Mouse (Mus musculus): ENCODE results near the gene Crybb1. TPM values are rescaled to one million over a fixed set of nuclear protein-coding genes. Genes with fewer than 3 reads are reported as not detected.
A peak's percentile ranks its signal among the peaks of the same experiment; 100 is the strongest.

The Crybb1 gene
- 1 to 10 TPM; 7.7 to 9.9 TPM for total RNA-seq (2021)

- intact Hi-C loops (cut with DNase I): no loop called here
- DNase-seq (ENCODE audit: low spot score in 2 of 2): peak; percentile 51 to 77
Measured at GRCm38 (mm10) chr5:112255426-112255825, at the start of gene Crybb1. Crybb1 (plus strand) TSS chr5:112255815.

- no peak for DNase-seq (ENCODE audit: low spot score in 2 of 2)
Measured at GRCm38 (mm10) chr5:112206543-112207255, 48.9 kb upstream of the Crybb1 start.

GRCm38 (mm10) chr5:112208321-112208720, 47.3 kb upstream of the Crybb1 start:
- intact Hi-C loops (cut with DNase I): no loop called here
- no peak for DNase-seq (ENCODE audit: low spot score in 2 of 2)

More at GRCm38 (mm10) chr5:112206543-112207255, 48.9 kb upstream of the Crybb1 start:
- intact Hi-C loops (cut with DNase I): no loop called here

- peak; percentile 57 to 72 for DNase-seq (ENCODE audit: low spot score in 2 of 2)
- intact Hi-C loops (cut with DNase I): loop anchor here (2.0 kb wide), 1 partner anchor 799 kb away; no protein-coding TSS in a partner anchor
Measured at GRCm38 (mm10) chr5:112210104-112210503, 45.5 kb upstream of the Crybb1 start.

GRCm38 (mm10) chr5:112211911-112212310, 43.7 kb upstream of the Crybb1 start:
- intact Hi-C loops (cut with DNase I): loop anchor here (2.0 kb wide), 1 partner anchor 801 kb away; no protein-coding TSS in a partner anchor
- DNase-seq (ENCODE audit: low spot score in 2 of 2): no peak

GRCm38 (mm10) chr5:112212711-112213264, 42.8 kb upstream of the Crybb1 start:
- no peak for DNase-seq (ENCODE audit: low spot score in 2 of 2)
- intact Hi-C loops (cut with DNase I): no loop called here

- intact Hi-C loops (cut with DNase I): no loop called here
- peak; percentile 38 to 66 for DNase-seq (ENCODE audit: low spot score in 2 of 2)
Measured at GRCm38 (mm10) chr5:112213331-112214240, 42.0 kb upstream of the Crybb1 start.

- peak; percentile 76 to 84 for DNase-seq (ENCODE audit: low spot score in 2 of 2)
- intact Hi-C loops (cut with DNase I): no loop called here
Measured at GRCm38 (mm10) chr5:112214419-112214818, 41.2 kb upstream of the Crybb1 start.

GRCm38 (mm10) chr5:112215291-112215751, 40.3 kb upstream of the Crybb1 start:
- peak; percentile 67 to 83 for DNase-seq (ENCODE audit: low spot score in 2 of 2)
- intact Hi-C loops (cut with DNase I): no loop called here

- intact Hi-C loops (cut with DNase I): no loop called here
- peak; percentile 54 to 75 for DNase-seq (ENCODE audit: low spot score in 2 of 2)
Measured at GRCm38 (mm10) chr5:112215801-112216251, 39.8 kb upstream of the Crybb1 start.

GRCm38 (mm10) chr5:112216335-112216734, 39.3 kb upstream of the Crybb1 start:
- intact Hi-C loops (cut with DNase I): no loop called here
- DNase-seq (ENCODE audit: low spot score in 2 of 2): no peak

- intact Hi-C loops (cut with DNase I): no loop called here
- peak in 1 of 2 experiments; percentile 38 for DNase-seq (ENCODE audit: low spot score in 2 of 2)
Measured at GRCm38 (mm10) chr5:112217031-112217430, 38.6 kb upstream of the Crybb1 start.

- DNase-seq (ENCODE audit: low spot score in 2 of 2): no peak
- intact Hi-C loops (cut with DNase I): no loop called here
Measured at GRCm38 (mm10) chr5:112218679-112219078, 36.9 kb upstream of the Crybb1 start.

GRCm38 (mm10) chr5:112219398-112219797, 36.2 kb upstream of the Crybb1 start:
- intact Hi-C loops (cut with DNase I): no loop called here
- no peak for DNase-seq (ENCODE audit: low spot score in 2 of 2)

- no peak for DNase-seq (ENCODE audit: low spot score in 2 of 2)
- intact Hi-C loops (cut with DNase I): no loop called here
Measured at GRCm38 (mm10) chr5:112220203-112220602, 35.4 kb upstream of the Crybb1 start.

GRCm38 (mm10) chr5:112225591-112225990, 30.0 kb upstream of the Crybb1 start:
- intact Hi-C loops (cut with DNase I): no loop called here

GRCm38 (mm10) chr5:112227354-112227753, 28.3 kb upstream of the Crybb1 start:
- DNase-seq (ENCODE audit: low spot score in 2 of 2): peak; percentile 63 to 86
- intact Hi-C loops (cut with DNase I): no loop called here

More at GRCm38 (mm10) chr5:112225591-112225990, 30.0 kb upstream of the Crybb1 start:
- no peak for DNase-seq (ENCODE audit: low spot score in 2 of 2)

GRCm38 (mm10) chr5:112227898-112228239, 27.7 kb upstream of the Crybb1 start:
- peak in 1 of 2 experiments; percentile 24 for DNase-seq (ENCODE audit: low spot score in 2 of 2)
- intact Hi-C loops (cut with DNase I): loop anchor here (1.0 to 2.0 kb wide), 2 partner anchors 49 to 93 kb away; partner anchors contain the start of gene Tpst2

GRCm38 (mm10) chr5:112228240-112229076, 27.2 kb upstream of the Crybb1 start:
- peak; percentile 73 to 84 for DNase-seq (ENCODE audit: low spot score in 2 of 2)
- intact Hi-C loops (cut with DNase I): loop anchor here (1.0 to 2.0 kb wide), 2 partner anchors 48 to 93 kb away; partner anchors contain the start of gene Tpst2
